9 mouse cellular contexts compared by ENCODE assay signal in genomic region chr7:119720947-119721310, GRCm38 (mm10). TPM values are rescaled to one million over a fixed set of nuclear protein-coding genes. Genes with fewer than 3 reads are reported as not detected.
DNase-seq lines count a peak whose midpoint lies in the region; ATAC-seq and TF ChIP-seq lines count a peak whose summit lies in the region.
"Had no signal": no experiment of that assay in that cellular context is flagged by ENCODE, and none has a peak within 500 bp of the region (broad histone marks: within the 10 kb centered on the region; RNA-seq: fewer than 3 reads in every experiment).

No protein-coding gene starts in this region.

- 15% methylated on average over 8 of the region's 8 CpGs for WGBS in heart, embryonic 15.5 days
- 13% methylated on average over 8 of the region's 8 CpGs for WGBS in limb, embryonic 14.5 days
- WGBS in neural tube, embryonic 13.5 days = 13% methylated on average over 8 of the region's 8 CpGs

- H3K4me3 ChIP-seq in heart, embryonic 15.5 days = peak overlapping the region; percentile 96
- H3K4me3 ChIP-seq in E14TG2a.4 (replicated peaks; ENCODE audit: low read length) = peak overlapping the region; percentile 91
- peak overlapping the region; percentile 87 for H3K4me3 ChIP-seq in erythroblast, embryonic 14.5 days (replicated peaks)
- H3K4me3 ChIP-seq in limb, embryonic 14.5 days (replicated peaks; ENCODE audit: low read length) = peak overlapping the region; percentile 85
- peak overlapping the region; percentile 99 for H3K4me3 ChIP-seq in neural tube, embryonic 13.5 days

- 0 out of 2 replicates have a peak, but pooled peaks have one; percentile 36 for ATAC-seq in heart, embryonic 15.5 days (replicated peaks; ENCODE audit: insufficient number of reproducible peaks, insufficient read depth, low FRiP score, low read depth)
- ATAC-seq in limb, embryonic 14.5 days (ENCODE audit: low FRiP score, low read depth) = peak; percentile 21; the same call in 1 of the 2 replicates
- ATAC-seq in neural tube, embryonic 13.5 days (ENCODE audit: low read depth) = peak; percentile 76

- H3K36me3 ChIP-seq in heart, embryonic 15.5 days = peaks cover 30% of the 10 kb centered on the region
- peaks cover 33% of the 10 kb centered on the region for H3K36me3 ChIP-seq in E14TG2a.4 (ENCODE audit: insufficient read depth, low read length)
- peaks cover 29% of the 10 kb centered on the region for H3K36me3 ChIP-seq in erythroblast, embryonic 14.5 days (ENCODE audit: control insufficient read depth)
- H3K36me3 ChIP-seq in limb, embryonic 14.5 days (ENCODE audit: control insufficient read depth, insufficient read depth, low read length) = peaks cover 26% of the 10 kb centered on the region
- peaks cover 30% of the 10 kb centered on the region for H3K36me3 ChIP-seq in neural tube, embryonic 13.5 days

- 0 out of 2 replicates have a peak, but pooled peaks cover 4% of the 10 kb centered on the region for H3K27me3 ChIP-seq in heart, embryonic 15.5 days
- H3K27me3 ChIP-seq in E14TG2a.4 (ENCODE audit: insufficient read depth, low read length) = no peaks in the 10 kb centered on the region
- H3K27me3 ChIP-seq in erythroblast, embryonic 14.5 days (ENCODE audit: control insufficient read depth) = no peaks in the 10 kb centered on the region
- H3K27me3 ChIP-seq in limb, embryonic 14.5 days (ENCODE audit: control insufficient read depth, insufficient read depth, low read length) = no peaks in the 10 kb centered on the region
- H3K27me3 ChIP-seq in neural tube, embryonic 13.5 days = peaks cover 13% of the 10 kb centered on the region; the same call in 1 of the 2 replicates

- no peaks in the 10 kb centered on the region for H3K9me3 ChIP-seq in heart, embryonic 15.5 days (replicated peaks)
- no peaks in the 10 kb centered on the region for H3K9me3 ChIP-seq in E14TG2a.4 (ENCODE audit: low read length)
- H3K9me3 ChIP-seq in erythroblast, embryonic 14.5 days (ENCODE audit: control insufficient read depth, low read length) = no peaks in the 10 kb centered on the region; the same call in 1 of the 2 replicates
- H3K9me3 ChIP-seq in limb, embryonic 14.5 days (ENCODE audit: control insufficient read depth, low read length) = no peaks in the 10 kb centered on the region
- no peaks in the 10 kb centered on the region for H3K9me3 ChIP-seq in neural tube, embryonic 13.5 days

- 0 out of 2 replicates have a peak overlapping the region, but pooled peaks have one; percentile 17 for H3K27ac ChIP-seq in heart, embryonic 15.5 days
- no peak overlapping the region; the same call in 1 of the 2 replicates for H3K27ac ChIP-seq in limb, embryonic 14.5 days (replicated peaks; ENCODE audit: low read depth, low read length)
- H3K27ac ChIP-seq in neural tube, embryonic 13.5 days (replicated peaks) = peak overlapping the region; percentile 67

- no peak for TF ChIP-seq CTCF in E14TG2a.4 (conservative IDR thresholded peaks at IDR 0.05; ENCODE audit: low read length)

- no peak for TF ChIP-seq POLR2A in limb, embryonic 14.5 days (IDR thresholded peaks at IDR 0.05; ENCODE audit: borderline replicate concordance, extremely low read depth, insufficient read depth, insufficient read length)

- no peak for DNase-seq in heart, adult 18-20 months
- no peak for DNase-seq in limb, embryonic 14.5 days (ENCODE audit: low spot score)
- DNase-seq in adrenal gland, adult (ENCODE audit: inconsistent age in 2 of 2, low spot score in 1 of 2) = no peak
- no peak for DNase-seq in thymus, postnatal 4 days

- H3K9ac ChIP-seq in heart, embryonic 15.5 days = peak overlapping the region; percentile 86
- peak overlapping the region; percentile 86 for H3K9ac ChIP-seq in limb, embryonic 14.5 days (ENCODE audit: low read depth, low read length, severe bottlenecking)
- H3K9ac ChIP-seq in neural tube, embryonic 13.5 days = peak overlapping the region; percentile 92

- peak overlapping the region; percentile 78 for H3K4me2 ChIP-seq in heart, embryonic 15.5 days
- H3K4me2 ChIP-seq in limb, embryonic 14.5 days (replicated peaks; ENCODE audit: low read depth, low read length, severe bottlenecking) = peak overlapping the region; percentile 70
- H3K4me2 ChIP-seq in neural tube, embryonic 13.5 days = peak overlapping the region; percentile 89

- peaks cover 10% of the 10 kb centered on the region for H3K4me1 ChIP-seq in heart, embryonic 15.5 days (replicated peaks)
- peaks cover 16% of the 10 kb centered on the region for H3K4me1 ChIP-seq in E14TG2a.4 (replicated peaks; ENCODE audit: low read depth, low read length)
- H3K4me1 ChIP-seq in erythroblast, embryonic 14.5 days (ENCODE audit: control insufficient read depth) = peaks cover 20% of the 10 kb centered on the region
- H3K4me1 ChIP-seq in limb, embryonic 14.5 days (ENCODE audit: control insufficient read depth, insufficient read depth, low read length) = peaks cover 5% of the 10 kb centered on the region
- peaks cover 20% of the 10 kb centered on the region for H3K4me1 ChIP-seq in neural tube, embryonic 13.5 days (replicated peaks)

RNA-seq across cellular contexts. Expression of gene Thumpd1, which starts 0.3 kb away (rescaled TPM):
- 42.6 and 49.9 TPM in 2 replicates for polyA plus RNA-seq in heart, embryonic 15.5 days (2015; fragmentation: Nextera tagmentation; extraction: Ambion mirVana)
- total RNA-seq in heart, adult 18-20 months (2021) = 10 to 100 TPM; 16.0 to 17.2 TPM
- 0.38 and 0.64 TPM in 2 replicates for polyA plus RNA-seq in erythroblast, embryonic 14.5 days (2012)
- polyA plus RNA-seq in limb, embryonic 14.5 days (2012; rRNA removed) = 38.9 and 43.6 TPM in 2 replicates
- polyA plus RNA-seq in limb, embryonic 14.5 days (2014; fragmentation: Nextera tagmentation; extraction: Ambion mirVana) = 76.5 and 81.3 TPM in 2 replicates
- 67.5 and 73.4 TPM in 2 replicates for polyA plus RNA-seq in neural tube, embryonic 13.5 days (2015; fragmentation: Nextera tagmentation; extraction: Ambion mirVana)

RNA-seq across cellular contexts. Expression of gene Acsm4, which starts 31.1 kb away (rescaled TPM):
- polyA plus RNA-seq in heart, embryonic 15.5 days (2015; fragmentation: Nextera tagmentation; extraction: Ambion mirVana) = not detected in 2 replicates
- not detected for total RNA-seq in heart, adult 18-20 months (2021)
- polyA plus RNA-seq in erythroblast, embryonic 14.5 days (2012) = not detected in 2 replicates
- polyA plus RNA-seq in limb, embryonic 14.5 days (2012; rRNA removed) = not detected in 2 replicates
- polyA plus RNA-seq in limb, embryonic 14.5 days (2014; fragmentation: Nextera tagmentation; extraction: Ambion mirVana) = not detected in 2 replicates
- not detected in 2 replicates for polyA plus RNA-seq in neural tube, embryonic 13.5 days (2015; fragmentation: Nextera tagmentation; extraction: Ambion mirVana)
- total RNA-seq: layer of hippocampus, postnatal 10 days had no signal

RNA-seq across cellular contexts. Expression of gene Acsm3, which starts 39.8 kb away (rescaled TPM):
- polyA plus RNA-seq in heart, embryonic 15.5 days (2015; fragmentation: Nextera tagmentation; extraction: Ambion mirVana) = 0.13 and 0.34 TPM in 2 replicates
- total RNA-seq in heart, adult 18-20 months (2021) = 1 to 10 TPM in 1 of 2 experiments, not detected in 1; 5.7 TPM
- not detected in 2 replicates for polyA plus RNA-seq in erythroblast, embryonic 14.5 days (2012)
- 1.1 and 1.6 TPM in 2 replicates for polyA plus RNA-seq in limb, embryonic 14.5 days (2012; rRNA removed)
- polyA plus RNA-seq in limb, embryonic 14.5 days (2014; fragmentation: Nextera tagmentation; extraction: Ambion mirVana) = 0.28 and 0.32 TPM in 2 replicates
- polyA plus RNA-seq in neural tube, embryonic 13.5 days (2015; fragmentation: Nextera tagmentation; extraction: Ambion mirVana) = 0.29 and 0.38 TPM in 2 replicates
- total RNA-seq: layer of hippocampus, postnatal 10 days had no signal

Comparison
In these comparisons a context has a peak if more than half of its experiments do, and no peak if none do; other contexts are left out.
1. ATAC-seq: peak in every context shown above with its lines; median percentile 76 in neural tube, embryonic 13.5 days; 36 in heart, embryonic 15.5 days; 21 in limb, embryonic 14.5 days.
2. RNA of gene Thumpd1, which starts 0.3 kb away (polyA plus RNA-seq): 38.9 to 81.3 TPM in limb, embryonic 14.5 days, 67.5 to 73.4 TPM in neural tube, embryonic 13.5 days and 42.6 to 49.9 TPM in heart, embryonic 15.5 days; 0.38 to 0.64 TPM in erythroblast, embryonic 14.5 days; every median in the first group is over 10 times any median in the second.
3. Peak in every context shown above with its lines, with median percentiles within 50 percentile points of each other: H3K4me2 ChIP-seq, H3K4me3 ChIP-seq and H3K9ac ChIP-seq.